Mouse (Mus musculus) megakaryocyte, embryonic 14.5 days (primary cell): ENCODE data around the gene Myd88.

Experiments used
- FLI1 ChIP-seq: IDR thresholded peaks from 2 replicates; pipeline ENCODE4 v1.6.1; 2012; ENCODE audit warnings: low read length, inconsistent platforms, mixed read lengths
- GATA1 ChIP-seq: IDR thresholded peaks from 3 replicates; pipeline ENCODE4 v1.6.1; 2012; ENCODE audit warnings: mixed read lengths, low read length, inconsistent platforms, borderline replicate concordance

DNA sequence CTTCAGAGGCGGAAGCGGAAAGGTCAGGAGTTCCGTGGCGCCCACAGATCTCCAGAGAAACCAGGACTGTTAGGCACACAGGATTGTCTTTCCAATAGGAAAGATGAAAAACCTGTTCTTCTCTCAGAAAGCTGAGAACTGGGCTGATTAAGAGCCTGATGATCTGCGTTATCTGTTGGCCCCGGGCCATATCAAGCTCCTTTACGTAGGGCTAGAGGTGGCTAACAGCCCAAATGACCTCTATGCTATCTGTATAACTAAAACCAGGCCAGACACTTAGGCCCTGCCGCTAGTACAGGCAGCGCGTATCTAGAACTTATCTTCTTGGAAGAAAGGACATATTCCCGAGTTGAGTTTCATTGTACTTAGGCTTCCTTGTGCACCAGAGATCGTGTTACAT is 22.0 kb upstream of the Myd88 start:
- TF ChIP-seq GATA1 (no peak), FLI1 (no peak)
